Mouse (Mus musculus) heart, postnatal 0 days (tissue): ENCODE data around the gene Slc25a19. TPM values are rescaled to one million over a fixed set of nuclear protein-coding genes. Genes with fewer than 3 reads are reported as not detected.

ENCODE experiments used
- ATAC-seq: fragments of 200-750 bp; cut with Nextera tagmentation; 2 replicates; pipeline ENCODE4 v1.8.0; 2017; ENCODE audit warnings: low read depth, moderate number of reproducible peaks, moderate library complexity; ENCODE audit not compliant: insufficient read depth
- DNase-seq: peaks from one replicate; pipeline ENCODE4 v3.0.0-alpha.2; 2016; ENCODE audit warnings: low spot score
- H3K27ac ChIP-seq: fragments of 300-500 bp; sonication (generic); 2 replicates; pipeline ENCODE4 v1.5.1; 2014; ENCODE audit warnings: low read depth, mild to moderate bottlenecking
- H3K27me3 ChIP-seq: fragments of 300-500 bp; sonication (generic); 2 replicates; pipeline ENCODE4 v1.6.1; 2014; ENCODE audit warnings: low read length, mixed read lengths; ENCODE audit not compliant: control insufficient read depth, insufficient read depth
- H3K36me3 ChIP-seq: fragments of 300-500 bp; sonication (generic); replicated peaks from 2 replicates; pipeline ENCODE4 v1.6.1; 2014; ENCODE audit warnings: low read length, mixed read lengths; ENCODE audit not compliant: control insufficient read depth, insufficient read depth
- H3K4me1 ChIP-seq: fragments of 300-500 bp; sonication (generic); 2 replicates; pipeline ENCODE4 v1.6.1; 2014; ENCODE audit warnings: antibody characterized with exemption; ENCODE audit not compliant: control insufficient read depth, insufficient read depth
- H3K4me2 ChIP-seq: fragments of 300-500 bp; sonication (generic); 2 replicates; pipeline ENCODE4 v1.6.1; 2014; ENCODE audit warnings: low read depth, mild to moderate bottlenecking, low read length, moderate library complexity
- H3K4me3 ChIP-seq: fragments of 300-500 bp; sonication (generic); 2 replicates; pipeline ENCODE4 v1.5.1; 2014; ENCODE audit warnings: low read depth, low read length
- H3K9ac ChIP-seq: fragments of 300-500 bp; sonication (generic); replicated peaks from 2 replicates; pipeline ENCODE4 v1.6.1; 2014; ENCODE audit warnings: low read depth, low read length, mixed read lengths
- H3K9me3 ChIP-seq: fragments of 300-500 bp; sonication (generic); replicated peaks from 2 replicates; pipeline ENCODE4 v1.6.1; 2016; ENCODE audit warnings: low read length; ENCODE audit not compliant: control insufficient read depth
- CTCF ChIP-seq: IDR thresholded peaks from 2 replicates; pipeline ENCODE4 v1.5.1; 2016; ENCODE audit warnings: antibody characterized with exemption, control low read depth, low read depth
- EP300 ChIP-seq: IDR thresholded peaks from 2 replicates; pipeline ENCODE4 v1.6.1; 2016; ENCODE audit warnings: antibody characterized with exemption, low read depth
- WGBS: fragments of 180-500 bp; shearing (Covaris S2); extraction: QIAGEN DNeasy Blood & Tissue Kit; methylation state at CpG from one replicate; pipeline ENCODE4 v1.1.7; 2014; 5-methylcytosine and 5-hydroxymethylcytosine counted together
- polyA plus RNA-seq: library from polyadenylated mRNA; unstranded; fragments of >200 nt; fragmentation: Nextera tagmentation; extraction: Ambion mirVana; gene quantifications from 2 replicates; pipeline ENCODE4 v1.2.1, GENCODE M21; 2015
- total RNA-seq: library from RNA; depleted of rRNA; stranded (reverse); fragments of >200 nt; gene quantifications from 2 replicates; pipeline ENCODE4 v1.2.3, GENCODE M21; 2014; ENCODE audit warnings: low replicate concordance

Gene Slc25a19
- total and polyA plus RNA-seq, 2 experiments from 2014 or later = 35.0 to 35.1 TPM

DNA sequence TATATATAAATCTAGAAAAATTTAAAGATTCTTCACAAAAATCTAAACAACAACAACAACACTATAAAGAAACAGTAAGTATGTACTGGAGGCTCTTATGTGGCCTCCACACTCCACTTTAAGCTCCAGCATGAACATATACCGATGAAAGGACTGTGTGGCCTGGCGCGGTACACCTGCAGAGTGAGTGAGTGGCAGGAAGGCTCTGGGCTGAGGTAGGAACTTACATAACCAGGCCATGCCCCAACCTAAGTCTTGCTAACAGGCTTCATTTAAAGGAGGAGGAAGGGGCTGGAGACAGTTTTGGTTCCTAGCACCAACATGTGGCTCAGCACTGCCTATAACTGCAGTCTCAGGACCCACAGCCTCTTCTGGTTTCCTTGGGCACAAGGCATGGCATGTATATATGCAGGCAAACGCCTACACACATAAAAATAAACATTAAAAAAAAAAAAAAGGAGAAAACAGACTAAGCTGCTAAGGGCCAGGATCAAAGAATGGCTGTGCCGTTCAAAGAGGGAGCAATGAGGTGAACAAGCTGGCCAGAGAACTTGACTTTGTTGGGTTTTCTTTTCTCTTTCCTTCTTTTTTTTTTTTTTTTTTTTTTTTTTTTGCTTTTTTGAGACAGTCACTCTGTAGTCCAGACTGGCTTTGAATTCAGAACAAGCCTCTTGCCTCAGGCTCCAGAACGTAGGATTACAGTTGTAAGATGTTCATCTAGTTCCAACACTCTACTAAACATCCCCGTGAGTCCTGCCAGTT, 44.3 kb upstream of the Slc25a19 start:
- Histone ChIP-seq H3K4me1 (peaks cover 43% of the 10 kb centered on the region), H3K9ac (no peak overlapping the region), H3K27me3 (no peaks in the 10 kb centered on the region), H3K9me3 (no peaks in the 10 kb centered on the region), H3K36me3 (peaks cover 4% of the 10 kb centered on the region; the same call in 1 of the 2 replicates), H3K27ac (peak overlapping the region; percentile 20; the same call in 1 of the 2 replicates), H3K4me3 (no peak overlapping the region), H3K4me2 (no peak overlapping the region)
- TF ChIP-seq EP300 (no peak), CTCF (no peak)
- ATAC-seq (no peak), DNase-seq (no peak)
- 77% methylated on average over 7 of the region's 7 CpGs for WGBS

DNA sequence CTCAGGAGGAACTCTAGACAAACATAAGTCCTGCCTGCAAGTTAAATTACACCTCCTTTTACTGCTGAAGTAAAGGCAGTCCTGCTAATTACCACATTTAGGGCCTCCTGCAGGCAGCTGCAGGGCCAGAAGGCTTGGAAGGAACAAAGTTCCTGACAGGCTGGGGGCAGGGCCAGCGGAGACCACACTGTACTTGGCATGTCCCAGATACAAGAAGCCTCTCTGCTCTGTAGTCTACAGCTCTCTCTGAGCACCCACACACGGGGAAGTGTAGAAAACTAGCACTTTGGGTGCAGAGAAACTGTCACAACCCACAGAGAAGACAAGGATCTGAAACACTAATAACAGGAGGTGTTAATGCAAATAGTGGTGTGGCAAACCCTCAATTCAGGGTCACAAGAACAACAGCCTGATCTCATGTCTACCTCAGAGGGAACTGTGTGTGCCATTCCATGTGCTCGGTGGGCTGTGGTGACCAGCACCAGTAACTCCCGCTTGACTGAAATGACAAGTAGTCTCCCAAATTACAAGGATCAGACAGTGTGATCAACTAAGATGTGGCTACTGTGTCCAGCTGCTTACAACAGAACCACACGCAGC, 42.5 kb upstream of the Slc25a19 start:
- no peaks in the 10 kb centered on the region for H3K27me3 ChIP-seq
- no peaks in the 10 kb centered on the region for H3K9me3 ChIP-seq
- H3K36me3 ChIP-seq = no peaks in the 10 kb centered on the region
- peak overlapping the region; percentile 70 for H3K27ac ChIP-seq
- no peak overlapping the region; the same call in 1 of the 2 replicates for H3K9ac ChIP-seq
- no peak overlapping the region for H3K4me2 ChIP-seq
- no peak overlapping the region for H3K4me3 ChIP-seq
- TF ChIP-seq EP300 (no peak), CTCF (no peak)
- DNase-seq = no peak
- no peak; the same call in 1 of the 2 replicates for ATAC-seq
- WGBS = 18% methylated on average over 5 of the region's 5 CpGs
- peaks cover 39% of the 10 kb centered on the region for H3K4me1 ChIP-seq

DNA sequence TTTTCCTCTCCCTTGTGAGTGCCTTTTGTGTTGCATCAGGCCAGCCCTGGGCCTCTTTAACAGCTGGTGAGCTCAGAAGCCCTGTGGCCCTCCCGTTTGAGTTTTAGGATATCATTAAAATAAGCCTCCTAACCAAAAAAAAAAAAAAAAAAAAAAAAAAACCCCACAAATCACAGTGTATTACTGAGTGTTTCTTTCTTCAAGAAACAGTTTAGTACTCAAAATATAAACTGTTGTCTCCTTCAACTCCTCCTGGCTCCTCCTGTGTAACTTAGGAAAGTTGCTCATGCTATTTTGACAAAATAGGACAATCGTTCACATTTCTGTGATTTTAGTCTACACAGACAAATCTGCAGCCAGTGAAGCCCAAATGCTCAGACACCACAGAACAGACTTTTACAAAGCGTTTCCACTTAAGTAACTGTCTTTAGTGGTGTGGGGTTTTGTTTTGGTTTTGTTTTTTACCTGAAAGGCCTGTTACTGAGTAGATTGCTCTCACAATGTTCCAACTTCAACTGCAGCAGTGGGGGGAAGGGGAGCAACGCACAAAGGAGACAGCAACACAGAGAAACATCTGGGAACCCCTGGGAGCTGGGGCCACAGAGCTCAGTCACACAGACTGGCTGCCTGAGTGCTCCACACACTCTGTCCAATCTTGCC, 35.7 kb upstream of the Slc25a19 start:
- ATAC-seq = no peak
- 70% methylated on average over 4 of the region's 4 CpGs for WGBS

DNA sequence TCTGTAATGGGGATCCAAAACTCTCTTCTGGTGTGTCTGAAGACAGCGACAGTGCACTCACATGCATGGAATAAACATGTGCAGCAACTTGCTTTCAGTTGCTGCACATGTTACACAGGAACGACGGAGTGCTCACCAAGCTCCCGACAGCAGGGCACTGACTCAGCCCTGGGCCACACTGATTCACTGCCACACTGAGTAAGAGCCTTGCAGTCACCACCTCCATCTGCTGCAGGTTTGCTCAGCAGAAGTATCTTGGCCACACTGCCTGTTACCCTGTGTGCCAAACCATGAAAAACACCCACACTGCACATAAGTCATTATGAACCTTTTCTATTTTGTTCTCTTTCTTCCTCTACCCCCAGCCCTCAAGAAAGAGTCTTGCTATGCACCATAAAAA, 32.3 kb upstream of the Slc25a19 start:
- Histone ChIP-seq H3K4me1 (no peaks in the 10 kb centered on the region), H3K9ac (no peak overlapping the region), H3K36me3 (no peaks in the 10 kb centered on the region), H3K4me2 (no peak overlapping the region), H3K9me3 (no peaks in the 10 kb centered on the region), H3K27ac (no peak overlapping the region), H3K4me3 (no peak overlapping the region), H3K27me3 (no peaks in the 10 kb centered on the region)
- TF ChIP-seq EP300 (no peak), CTCF (no peak)
- no peak for DNase-seq
- 92% methylated on average over 4 of the region's 4 CpGs for WGBS
- no peak for ATAC-seq

More for the DNA sequence above, 35.7 kb upstream of the Slc25a19 start:
- H3K36me3 ChIP-seq = no peaks in the 10 kb centered on the region
- H3K9me3 ChIP-seq = no peaks in the 10 kb centered on the region
- TF ChIP-seq EP300 (no peak), CTCF (no peak)
- no peak for DNase-seq
- no peaks in the 10 kb centered on the region for H3K27me3 ChIP-seq
- no peak overlapping the region for H3K4me3 ChIP-seq
- H3K27ac ChIP-seq = peak overlapping the region; percentile 52; the same call in 1 of the 2 replicates
- H3K9ac ChIP-seq = no peak overlapping the region
- no peaks in the 10 kb centered on the region for H3K4me1 ChIP-seq
- H3K4me2 ChIP-seq = no peak overlapping the region

DNA sequence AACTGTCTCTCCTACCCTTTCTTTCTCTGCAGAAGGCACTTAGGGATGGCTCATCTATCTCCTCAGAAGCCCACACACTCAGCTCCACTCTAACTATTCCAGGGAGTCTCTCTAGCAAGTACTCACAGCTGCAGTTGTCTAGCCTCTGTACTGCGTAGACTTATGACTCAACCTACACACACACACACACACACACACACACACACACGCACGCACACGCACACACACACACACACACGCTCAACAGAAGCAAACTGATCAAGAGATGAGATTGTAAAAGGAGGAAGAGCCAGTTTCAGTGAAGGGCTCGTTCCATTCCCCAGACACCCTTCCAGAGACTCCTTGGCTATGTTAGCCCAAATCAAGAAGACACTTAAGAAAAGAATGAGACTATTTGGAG, 30.4 kb upstream of the Slc25a19 start:
- no peak overlapping the region for H3K27ac ChIP-seq
- peaks cover 10% of the 10 kb centered on the region for H3K36me3 ChIP-seq
- WGBS = 76% methylated on average over 6 of the region's 6 CpGs
- peaks cover 3% of the 10 kb centered on the region for H3K4me1 ChIP-seq
- no peaks in the 10 kb centered on the region for H3K27me3 ChIP-seq
- no peak overlapping the region for H3K9ac ChIP-seq
- ATAC-seq (no peak), DNase-seq (no peak)
- H3K9me3 ChIP-seq = no peaks in the 10 kb centered on the region
- no peak overlapping the region for H3K4me3 ChIP-seq
- TF ChIP-seq EP300 (no peak), CTCF (no peak)
- H3K4me2 ChIP-seq = no peak overlapping the region
